Mouse (Mus musculus) intestine, postnatal 0 days (tissue): ENCODE data around the gene Olfr1370. TPM values are rescaled to one million over a fixed set of nuclear protein-coding genes. Genes with fewer than 3 reads are reported as not detected.

Experiments used
- ATAC-seq: fragments of 200-750 bp; cut with Nextera tagmentation; 2 replicates; pipeline ENCODE4 v1.8.0; 2017; ENCODE audit warnings: mild to moderate bottlenecking, moderate TSS enrichment, moderate library complexity
- H3K27ac ChIP-seq: fragments of 300-500 bp; sonication (generic); 2 replicates; pipeline ENCODE4 v1.5.1; 2014; ENCODE audit warnings: mild to moderate bottlenecking, low read depth, low read length, moderate library complexity
- H3K27me3 ChIP-seq: fragments of 300-500 bp; sonication (generic); replicated peaks from 2 replicates; pipeline ENCODE4 v1.6.1; 2014; ENCODE audit warnings: low read length, mixed read lengths; ENCODE audit not compliant: control insufficient read depth, insufficient read depth
- H3K36me3 ChIP-seq: fragments of 300-500 bp; sonication (generic); 2 replicates; pipeline ENCODE4 v1.6.1; 2014; ENCODE audit warnings: mild to moderate bottlenecking, moderate library complexity; ENCODE audit not compliant: control insufficient read depth, insufficient read depth
- H3K4me1 ChIP-seq: fragments of 300-500 bp; sonication (generic); replicated peaks from 2 replicates; pipeline ENCODE4 v1.6.1; 2014; ENCODE audit warnings: antibody characterized with exemption, low read length, mixed read lengths; ENCODE audit not compliant: control insufficient read depth, insufficient read depth
- H3K4me2 ChIP-seq: fragments of 300-500 bp; sonication (generic); replicated peaks from 2 replicates; pipeline ENCODE4 v1.6.1; 2014; ENCODE audit warnings: low read depth, mild to moderate bottlenecking, moderate library complexity
- H3K4me3 ChIP-seq: fragments of 300-500 bp; sonication (generic); 2 replicates; pipeline ENCODE4 v1.5.1; 2014; ENCODE audit warnings: low read depth, low read length
- H3K9ac ChIP-seq: fragments of 300-500 bp; sonication (generic); 2 replicates; pipeline ENCODE4 v1.6.1; 2014; ENCODE audit warnings: mild to moderate bottlenecking, low read depth, low read length
- H3K9me3 ChIP-seq: fragments of 300-500 bp; sonication (generic); 2 replicates; pipeline ENCODE4 v1.6.1; 2016; ENCODE audit warnings: mixed run types; ENCODE audit not compliant: control insufficient read depth
- CTCF ChIP-seq: sonication (generic); IDR thresholded peaks from 2 replicates; pipeline ENCODE4 v1.5.1; 2016; ENCODE audit warnings: low read depth, mild to moderate bottlenecking, control low read depth, antibody characterized with exemption, moderate library complexity
- WGBS: fragments of 180-500 bp; shearing (Covaris S2); extraction: QIAGEN DNeasy Blood & Tissue Kit; methylation state at CpG from one replicate; pipeline ENCODE4 v1.1.7; 2014; 5-methylcytosine and 5-hydroxymethylcytosine counted together
- polyA plus RNA-seq: library from polyadenylated mRNA; unstranded; fragments of >200 nt; fragmentation: Nextera tagmentation; extraction: Ambion mirVana; gene quantifications from 2 replicates; pipeline ENCODE4 v1.2.1, GENCODE M21; 2015

Gene Olfr1370
- polyA plus RNA-seq, 1 experiment from 2014 or later: not detected

- no peaks in the 10 kb centered on the region for H3K9me3 ChIP-seq
- no peaks in the 10 kb centered on the region for H3K36me3 ChIP-seq
- no peak overlapping the region for H3K4me2 ChIP-seq
- no peak overlapping the region for H3K27ac ChIP-seq
- ATAC-seq: no peak
- WGBS: 39% methylated on average over 1 of the region's 1 CpGs
- no peaks in the 10 kb centered on the region for H3K4me1 ChIP-seq
- peak; percentile 58 for TF ChIP-seq CTCF
- H3K27me3 ChIP-seq: no peaks in the 10 kb centered on the region
- no peak overlapping the region for H3K9ac ChIP-seq
- H3K4me3 ChIP-seq: no peak overlapping the region
These were observed 24.6 kb downstream of the Olfr1370 start for GRCm38 (mm10) chr13:21050118-21050517.

- 88% methylated on average over 2 of the region's 2 CpGs for WGBS
- H3K9me3 ChIP-seq: no peaks in the 10 kb centered on the region
- no peak overlapping the region for H3K9ac ChIP-seq
- H3K4me1 ChIP-seq: no peaks in the 10 kb centered on the region
- H3K36me3 ChIP-seq: no peaks in the 10 kb centered on the region
- TF ChIP-seq CTCF: no peak
- no peaks in the 10 kb centered on the region for H3K27me3 ChIP-seq
- no peak overlapping the region for H3K27ac ChIP-seq
- no peak overlapping the region for H3K4me3 ChIP-seq
- no peak overlapping the region for H3K4me2 ChIP-seq
- ATAC-seq: no peak
These were observed 34.1 kb downstream of the Olfr1370 start for GRCm38 (mm10) chr13:21040589-21041199.

- no peak overlapping the region for H3K27ac ChIP-seq
- no peaks in the 10 kb centered on the region for H3K9me3 ChIP-seq
- H3K27me3 ChIP-seq: no peaks in the 10 kb centered on the region
- no peak for ATAC-seq
- no peak overlapping the region for H3K4me2 ChIP-seq
- no peak overlapping the region for H3K4me3 ChIP-seq
- no peak for TF ChIP-seq CTCF
- no peak overlapping the region for H3K9ac ChIP-seq
- no peaks in the 10 kb centered on the region for H3K36me3 ChIP-seq
- no peaks in the 10 kb centered on the region for H3K4me1 ChIP-seq
These were observed 38.8 kb downstream of the Olfr1370 start for GRCm38 (mm10) chr13:21035981-21036380.

GRCm38 (mm10) chr13:21035011-21035410, 39.7 kb downstream of the Olfr1370 start:
- no peak for ATAC-seq
- peak; percentile 67 for TF ChIP-seq CTCF
- H3K27me3 ChIP-seq: no peaks in the 10 kb centered on the region
- H3K36me3 ChIP-seq: no peaks in the 10 kb centered on the region
- H3K4me3 ChIP-seq: no peak overlapping the region
- no peak overlapping the region for H3K4me2 ChIP-seq
- H3K9ac ChIP-seq: no peak overlapping the region
- H3K4me1 ChIP-seq: no peaks in the 10 kb centered on the region
- 74% methylated on average over 3 of the region's 3 CpGs for WGBS
- H3K9me3 ChIP-seq: no peaks in the 10 kb centered on the region
- H3K27ac ChIP-seq: no peak overlapping the region

- WGBS: 63% methylated on average over 3 of the region's 3 CpGs
- Histone ChIP-seq H3K4me3 (no peak overlapping the region), H3K4me2 (no peak overlapping the region), H3K9ac (no peak overlapping the region), H3K4me1 (no peaks in the 10 kb centered on the region), H3K9me3 (no peaks in the 10 kb centered on the region), H3K27ac (no peak overlapping the region), H3K36me3 (no peaks in the 10 kb centered on the region), H3K27me3 (no peaks in the 10 kb centered on the region)
- peak; percentile 27; the same call in 1 of the 2 replicates for TF ChIP-seq CTCF
- no peak for ATAC-seq
These were observed 41.6 kb downstream of the Olfr1370 start for GRCm38 (mm10) chr13:21033176-21033575.

GRCm38 (mm10) chr13:21024831-21025230, 49.9 kb downstream of the Olfr1370 start:
- TF ChIP-seq CTCF: no peak
- WGBS: 76% methylated on average over 5 of the region's 5 CpGs
- H3K27ac ChIP-seq: no peak overlapping the region

More at GRCm38 (mm10) chr13:21024831-21025230, 49.9 kb downstream of the Olfr1370 start:
- Histone ChIP-seq H3K27me3 (no peaks in the 10 kb centered on the region), H3K4me2 (no peak overlapping the region), H3K4me1 (no peaks in the 10 kb centered on the region), H3K36me3 (no peaks in the 10 kb centered on the region), H3K9me3 (no peaks in the 10 kb centered on the region), H3K4me3 (no peak overlapping the region), H3K9ac (no peak overlapping the region)
- ATAC-seq: no peak

Other genes starting within 250 kb of the Olfr1370 start
- not detected in 2 replicates for gene Olfr1369-ps1, start 36.5 kb upstream of the Olfr1370 start, polyA plus RNA-seq
- gene Olfr263, start 54.7 kb upstream of the Olfr1370 start, polyA plus RNA-seq: not detected in 2 replicates
- not detected in 2 replicates for gene Olfr1368, start 70.9 kb upstream of the Olfr1370 start, polyA plus RNA-seq
- gene Trim27, start 104.5 kb upstream of the Olfr1370 start, polyA plus RNA-seq: 51.1 and 53.2 TPM in 2 replicates
- gene Gpx5, start 217.8 kb upstream of the Olfr1370 start, polyA plus RNA-seq: not detected in 2 replicates
- not detected in 2 replicates for gene Gpx6, start 237.2 kb upstream of the Olfr1370 start, polyA plus RNA-seq